Mouse (Mus musculus) heart, adult 2 months (tissue): ENCODE results near the gene Atxn7l1. TPM values are rescaled to one million over a fixed set of nuclear protein-coding genes. Genes with fewer than 3 reads are reported as not detected.

Experiments
- DNase-seq, 2 experiments: peaks; one replicate each; pipeline ENCODE4 v3.0.0; 2021
- H3K27ac ChIP-seq: fragments of 200-600 bp; 2 replicates; pipeline ENCODE4 v1.8.1; 2022
- H3K27me3 ChIP-seq: fragments of 200-500 bp; 2 replicates; pipeline ENCODE4 v1.6.1; 2012; ENCODE audit warnings: mild to moderate bottlenecking, low read length, inconsistent platforms, mixed read lengths; ENCODE audit not compliant: control insufficient read depth, insufficient read depth
- H3K36me3 ChIP-seq: fragments of 200-500 bp; 2 replicates; pipeline ENCODE4 v1.6.1; 2012; ENCODE audit warnings: low read length, inconsistent platforms; ENCODE audit not compliant: control insufficient read depth, insufficient read depth
- H3K4me1 ChIP-seq: fragments of 200-500 bp; 2 replicates; pipeline ENCODE4 v1.6.1; 2011; ENCODE audit warnings: low read length; ENCODE audit not compliant: control insufficient read depth, insufficient read depth
- H3K4me3 ChIP-seq: fragments of 200-600 bp; 2 replicates; pipeline ENCODE4 v1.8.1; 2022
- H3K79me2 ChIP-seq: fragments of 200-500 bp; replicated peaks from 2 replicates; pipeline ENCODE4 v1.6.1; 2012; ENCODE audit warnings: mild to moderate bottlenecking, inconsistent platforms, low read length, moderate library complexity, mixed read lengths; ENCODE audit not compliant: control insufficient read depth, insufficient read depth
- H3K9ac ChIP-seq: fragments of 200-500 bp; 2 replicates; pipeline ENCODE4 v1.6.1; 2012; ENCODE audit warnings: low read depth, mild to moderate bottlenecking, control low read depth, inconsistent platforms, low read length, mixed read lengths
- CTCF ChIP-seq: fragments of 200-600 bp; IDR thresholded peaks from 2 replicates; pipeline ENCODE4 v1.8.1; 2022; ENCODE audit warnings: antibody characterized with exemption, mild to moderate bottlenecking, moderate library complexity
- EP300 ChIP-seq: fragments of 200-500 bp; IDR thresholded peaks from 2 replicates; pipeline ENCODE4 v1.6.1; 2011; ENCODE audit warnings: low read depth, low read length, control low read depth; ENCODE audit not compliant: insufficient read depth
- POLR2A ChIP-seq: fragments of 200-500 bp; IDR thresholded peaks from 2 replicates; pipeline ENCODE4 v1.6.1; 2011; ENCODE audit warnings: mild to moderate bottlenecking, low read depth, low read length, control low read depth; ENCODE audit not compliant: insufficient read depth
- WGBS: fragments of 180-500 bp; shearing (Covaris S2); methylation state at CpG from one replicate; pipeline ENCODE4 v1.1.7; 2018; 5-methylcytosine and 5-hydroxymethylcytosine counted together
- intact Hi-C: fragments of 180-260 bp; cut with DNase I; formaldehyde crosslinking; loops from one replicate; pipeline ENCODE4 v1.15.1; 2025
- polyA plus RNA-seq: library from polyadenylated mRNA; depleted of rRNA; stranded (reverse); fragments of >200 nt; gene quantifications from 2 replicates; pipeline ENCODE4 v1.2.3, GENCODE M21; 2012
- total RNA-seq, 2 experiments: library from RNA; stranded (reverse); gene quantifications; 2 replicates each; pipeline ENCODE4 v1.2.3; 2021

Atxn7l1 gene
- total and polyA plus RNA-seq, 3 experiments = 18.8 to 21.6 (median 19.0) TPM

GRCm38 (mm10) chr12:33235771-33236323 is 88.4 kb downstream of the Atxn7l1 start:
- Histone ChIP-seq H3K4me3 (no peak overlapping the region), H3K4me1 (peaks cover 5% of the 10 kb centered on the region), H3K36me3 (no peaks in the 10 kb centered on the region), H3K9ac (no peak overlapping the region), H3K79me2 (no peaks in the 10 kb centered on the region), H3K27me3 (no peaks in the 10 kb centered on the region), H3K27ac (no peak overlapping the region)
- intact Hi-C loops = no loop called here
- peak; percentile 32 to 38 for DNase-seq
- WGBS = 51% methylated on average over 13 of the region's 13 CpGs
- TF ChIP-seq CTCF (no peak), EP300 (no peak), POLR2A (no peak)

DNA sequence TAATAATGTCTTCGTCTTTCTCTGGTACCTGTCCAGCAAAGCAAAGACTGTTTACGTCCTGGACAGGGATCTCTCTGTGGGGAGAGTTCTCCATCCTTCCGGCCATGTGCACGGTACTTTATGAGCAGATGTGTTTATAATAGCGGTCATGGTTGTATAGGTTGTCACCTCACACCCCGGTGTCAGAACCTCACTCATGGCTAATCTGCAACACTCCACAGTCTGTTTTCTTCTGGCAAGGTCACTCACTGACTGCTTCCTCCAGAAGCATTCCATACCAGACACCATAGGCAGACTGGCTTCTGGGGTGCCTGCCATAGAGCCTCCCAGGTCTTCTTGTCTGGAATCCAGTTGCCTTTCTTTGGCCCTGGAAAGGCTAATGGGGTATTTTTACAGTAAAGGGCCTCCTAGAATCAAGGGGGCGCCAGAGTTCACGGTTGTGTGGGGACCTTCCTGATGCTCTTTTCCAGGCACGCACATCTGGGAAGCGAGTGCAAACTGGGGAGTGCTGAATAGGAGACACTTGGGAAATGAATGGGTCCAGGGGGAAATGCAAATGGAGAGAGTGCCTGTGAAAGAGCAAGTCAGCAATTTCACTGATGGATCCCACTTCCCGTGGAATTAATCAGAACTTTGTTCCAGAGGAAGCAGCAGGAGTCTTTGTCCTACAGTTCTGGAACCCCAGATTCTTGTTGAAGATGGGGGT is 89.0 kb downstream of the Atxn7l1 start:
- Histone ChIP-seq H3K9ac (no peak overlapping the region), H3K4me1 (peaks cover 5% of the 10 kb centered on the region), H3K27ac (no peak overlapping the region), H3K27me3 (no peaks in the 10 kb centered on the region), H3K4me3 (no peak overlapping the region), H3K79me2 (no peaks in the 10 kb centered on the region), H3K36me3 (no peaks in the 10 kb centered on the region)
- DNase-seq = no peak
- peak; percentile 30 for TF ChIP-seq CTCF
- TF ChIP-seq POLR2A = no peak
- WGBS = 73% methylated on average over 11 of the region's 11 CpGs
- intact Hi-C loops = no loop called here

- Histone ChIP-seq H3K4me3 (no peak overlapping the region), H3K9ac (no peak overlapping the region), H3K27me3 (no peaks in the 10 kb centered on the region), H3K36me3 (no peaks in the 10 kb centered on the region), H3K27ac (no peak overlapping the region), H3K4me1 (peaks cover 5% of the 10 kb centered on the region), H3K79me2 (no peaks in the 10 kb centered on the region)
- intact Hi-C loops = no loop called here
- no peak for TF ChIP-seq POLR2A
- TF ChIP-seq CTCF = no peak
- no peak for TF ChIP-seq EP300
- DNase-seq = no peak
- 82% methylated on average over 5 of the region's 5 CpGs for WGBS
Observed at GRCm38 (mm10) chr12:33237108-33237507, 89.6 kb downstream of the Atxn7l1 start.

GRCm38 (mm10) chr12:33242679-33243078 is 95.2 kb downstream of the Atxn7l1 start:
- intact Hi-C loops = no loop called here
- no peaks in the 10 kb centered on the region for H3K79me2 ChIP-seq
- H3K4me1 ChIP-seq = peaks cover 6% of the 10 kb centered on the region
- no peaks in the 10 kb centered on the region; the same call in 1 of the 2 replicates for H3K36me3 ChIP-seq
- no peak overlapping the region for H3K4me3 ChIP-seq
- no peaks in the 10 kb centered on the region for H3K27me3 ChIP-seq
- WGBS = 95% methylated on average over 8 of the region's 8 CpGs
- no peak overlapping the region for H3K27ac ChIP-seq
- no peak overlapping the region for H3K9ac ChIP-seq
- TF ChIP-seq EP300 (no peak), CTCF (no peak), POLR2A (no peak)
- no peak for DNase-seq

DNA sequence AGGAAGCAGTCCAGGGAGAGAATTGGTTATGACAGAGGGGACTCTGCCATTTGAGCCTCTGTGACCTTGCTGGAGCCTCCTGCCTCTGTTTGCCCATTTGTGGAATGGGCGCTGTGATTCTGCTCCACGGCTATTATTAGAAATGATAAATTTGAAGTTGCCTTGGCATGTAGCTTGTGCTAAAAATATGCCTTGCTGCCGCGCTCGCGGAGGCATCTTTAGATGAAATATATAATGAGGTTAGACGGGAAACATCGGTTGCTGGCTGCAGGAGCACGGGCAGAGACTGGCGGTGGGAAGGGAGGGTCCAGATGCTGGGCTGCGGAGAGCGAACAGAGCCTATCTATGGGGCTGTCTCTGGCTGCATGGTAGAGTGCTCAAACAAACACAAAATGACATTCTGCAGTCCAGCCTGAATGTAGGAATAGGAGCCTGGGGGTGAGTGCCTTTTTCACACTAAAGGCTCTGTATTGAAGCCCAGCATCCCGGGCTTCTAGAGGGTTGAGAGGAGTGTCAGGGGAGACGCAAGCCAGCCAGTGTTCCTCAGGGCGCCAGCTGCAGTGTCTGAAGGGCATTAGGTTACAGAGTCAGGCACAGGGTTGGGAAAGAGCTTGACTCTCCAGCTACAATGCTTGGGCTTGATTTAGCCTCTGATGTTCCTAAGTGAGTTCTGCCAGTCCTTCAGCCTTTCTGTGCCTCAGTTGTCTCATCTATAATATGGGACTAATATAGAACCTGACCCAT is 96.8 kb downstream of the Atxn7l1 start:
- Histone ChIP-seq H3K27ac (peak overlapping the region; percentile 47), H3K79me2 (no peaks in the 10 kb centered on the region), H3K4me3 (peak overlapping the region; percentile 2; the same call in 1 of the 2 replicates), H3K4me1 (peaks cover 6% of the 10 kb centered on the region), H3K9ac (no peak overlapping the region), H3K27me3 (no peaks in the 10 kb centered on the region), H3K36me3 (no peaks in the 10 kb centered on the region; the same call in 1 of the 2 replicates)
- intact Hi-C loops = no loop called here
- WGBS = 53% methylated on average over 15 of the region's 15 CpGs
- peak in 1 of 2 experiments; percentile 24 for DNase-seq
- TF ChIP-seq POLR2A (no peak), EP300 (0 out of 2 replicates have a peak, but pooled peaks have one; percentile 55), CTCF (no peak)

DNA sequence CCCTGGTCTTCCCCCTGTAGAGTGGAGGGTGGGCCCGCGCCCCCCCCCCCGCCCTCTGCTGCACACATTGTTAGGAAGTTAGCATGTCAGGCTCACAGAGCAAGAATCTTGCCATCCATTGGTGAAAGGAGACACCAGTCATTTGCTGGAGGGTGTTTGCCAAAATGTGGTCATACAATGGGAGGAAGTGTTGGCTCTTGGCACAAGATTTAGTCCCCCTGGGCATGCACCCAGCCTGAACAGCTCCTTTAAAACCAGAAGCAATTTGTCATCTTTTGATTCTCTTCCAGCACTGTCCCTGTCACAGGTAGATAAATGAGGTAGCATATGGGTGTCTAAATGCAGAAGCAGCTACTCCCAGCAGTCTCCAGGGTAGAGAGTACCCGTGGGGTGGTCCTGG is 98.0 kb downstream of the Atxn7l1 start:
- intact Hi-C loops = loop anchor here (5.0 kb wide), 1 partner anchor 48 kb away; no protein-coding TSS in a partner anchor
- WGBS = 42% methylated on average over 4 of the region's 4 CpGs
- Histone ChIP-seq H3K4me3 (no peak overlapping the region), H3K27me3 (no peaks in the 10 kb centered on the region), H3K27ac (no peak overlapping the region), H3K36me3 (no peaks in the 10 kb centered on the region; the same call in 1 of the 2 replicates), H3K79me2 (no peaks in the 10 kb centered on the region), H3K9ac (no peak overlapping the region), H3K4me1 (peaks cover 6% of the 10 kb centered on the region)
- no peak for TF ChIP-seq EP300
- TF ChIP-seq CTCF = no peak
- no peak for TF ChIP-seq POLR2A
- no peak for DNase-seq
